Mouse (Mus musculus) brain, embryonic 14.5 days (tissue): Measurements from ENCODE around the gene Gmeb1.

Experiments
- CTCF ChIP-seq: fragments of 200-500 bp; IDR thresholded peaks from 2 replicates; pipeline ENCODE4 v1.5.1; 2012; ENCODE audit warnings: inconsistent platforms, mild to moderate bottlenecking, moderate library complexity, borderline replicate concordance; ENCODE audit not compliant: insufficient read depth, insufficient read length; ENCODE audit errors: extremely low read depth
- POLR2A ChIP-seq: fragments of 200-500 bp; IDR thresholded peaks from 2 replicates; pipeline ENCODE4 v1.6.1; 2012; ENCODE audit warnings: mild to moderate bottlenecking, inconsistent platforms, borderline replicate concordance; ENCODE audit not compliant: poor library complexity, insufficient read depth, insufficient read length, severe bottlenecking; ENCODE audit errors: extremely low read depth

DNA sequence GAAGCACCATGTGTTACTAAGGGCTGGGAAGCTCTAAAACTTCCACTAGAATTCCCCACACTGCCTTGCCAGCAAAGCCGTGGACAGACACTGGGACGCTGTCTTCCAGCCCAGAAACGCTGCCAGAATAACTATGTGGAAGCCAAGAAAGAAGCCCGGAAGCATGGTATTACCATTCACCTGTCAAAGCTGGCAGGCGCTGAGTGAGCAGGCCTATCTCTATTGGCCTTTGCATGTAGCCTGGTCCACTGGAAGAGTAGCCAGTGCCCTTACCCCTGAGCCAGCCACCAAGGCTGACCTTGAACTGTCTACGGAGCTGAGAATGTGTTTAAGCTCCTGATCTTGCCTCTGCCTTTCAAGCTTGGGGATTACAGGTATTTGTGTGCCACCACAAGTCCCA, 40.1 kb upstream of the Gmeb1 start:
- TF ChIP-seq POLR2A (no peak), CTCF (no peak)
